Mouse (Mus musculus): Measurements from ENCODE around the gene Hist2h2aa2. TPM values are rescaled to one million over a fixed set of nuclear protein-coding genes. Genes with fewer than 3 reads are reported as not detected.
"Not testable (repeated sequence)": the region's sequence is repeated elsewhere in the genome, so short reads cannot be mapped to it uniquely, and the experiment has no call there.

The Hist2h2aa2 gene
- polyA plus RNA-seq, 1 experiment = 103 TPM

DNA sequence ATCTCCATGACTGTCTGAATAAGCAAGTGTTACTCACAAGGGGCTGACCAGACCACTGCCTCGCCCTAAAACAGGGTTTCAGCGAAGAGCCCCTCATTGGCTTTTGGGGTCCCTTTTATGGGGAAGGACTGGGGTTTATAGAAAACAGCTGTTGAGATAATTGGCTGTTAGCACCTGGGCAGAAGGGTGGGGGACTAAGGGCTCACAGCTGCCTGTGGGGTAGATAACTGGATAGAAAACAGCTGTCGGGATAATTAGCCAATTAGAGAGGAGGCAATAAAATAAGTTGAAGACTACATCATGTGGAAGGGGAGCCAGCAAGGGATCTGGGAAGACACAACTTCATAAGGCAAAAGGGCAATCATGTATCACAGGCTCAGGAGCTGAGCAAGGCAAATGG lies 10.8 kb upstream of the Hist2h2aa2 start:
- no peak overlapping the region for H3K4me3 ChIP-seq
- H3K4me2 ChIP-seq (ENCODE audit: low read depth) = no peak overlapping the region
- peak in 1 of 3 experiments; percentile 7 for TF ChIP-seq MYOD1 (IDR thresholded peaks at IDR 0.05; ENCODE audit: control insufficient read depth in 1 of 3, insufficient read length in 2 of 3, low read depth in 2 of 3)
- no peak for TF ChIP-seq SRF (IDR thresholded peaks at IDR 0.05; ENCODE audit: control insufficient read depth, insufficient read length, low read depth)
- TF ChIP-seq TCF12 (IDR thresholded peaks at IDR 0.05; ENCODE audit: insufficient read depth, poor library complexity, severe bottlenecking) = peak; percentile 19
- H3K79me2 ChIP-seq (ENCODE audit: control insufficient read depth, insufficient read depth) = peaks cover 5% of the 10 kb centered on the region
- H3K27me3 ChIP-seq (ENCODE audit: control insufficient read depth, insufficient read depth, insufficient read length) = no peaks in the 10 kb centered on the region
- no peaks in the 10 kb centered on the region for H3K36me3 ChIP-seq (ENCODE audit: control insufficient read depth, insufficient read depth)
- H3ac ChIP-seq (ENCODE audit: control insufficient read depth, insufficient read length) = no peak overlapping the region

- Histone ChIP-seq H3K27me3 (ENCODE audit: control insufficient read depth, insufficient read depth, insufficient read length) (no peaks in the 10 kb centered on the region), H3K4me3 (peak overlapping the region; percentile 35), H3K36me3 (ENCODE audit: control insufficient read depth, insufficient read depth) (no peaks in the 10 kb centered on the region), H3ac (ENCODE audit: control insufficient read depth, insufficient read length) (no peak overlapping the region), H3K79me2 (ENCODE audit: control insufficient read depth, insufficient read depth) (peaks cover 5% of the 10 kb centered on the region), H3K4me2 (ENCODE audit: low read depth) (peak overlapping the region; percentile 74)
- TF ChIP-seq REST (IDR thresholded peaks at IDR 0.05; ENCODE audit: insufficient read depth, insufficient read length) (no peak), MYOD1 (IDR thresholded peaks at IDR 0.05; ENCODE audit: control insufficient read depth in 1 of 3, insufficient read length in 2 of 3, low read depth in 2 of 3) (no peak), TCF3 (IDR thresholded peaks at IDR 0.05; ENCODE audit: insufficient read length, low read depth) (no peak), MYOG (IDR thresholded peaks at IDR 0.05; ENCODE audit: control insufficient read depth in 1 of 3, insufficient read depth in 1 of 3, insufficient read length in 2 of 3, low read depth in 2 of 3) (no peak), MAX (IDR thresholded peaks at IDR 0.05; ENCODE audit: low read depth) (no peak), POLR2A (IDR thresholded peaks at IDR 0.05; ENCODE audit: insufficient read length, low read depth) (no peak), E2F4 (IDR thresholded peaks at IDR 0.05; ENCODE audit: insufficient read depth) (no peak), TCF12 (IDR thresholded peaks at IDR 0.05; ENCODE audit: insufficient read depth, poor library complexity, severe bottlenecking) (no peak)
Observed at GRCm38 (mm10) chr3:96249034-96249345, 8.9 kb upstream of the Hist2h2aa2 start.

GRCm38 (mm10) chr3:96248141-96249033 lies 8.3 kb upstream of the Hist2h2aa2 start:
- Histone ChIP-seq H3K4me2 (ENCODE audit: low read depth) (peak overlapping the region; percentile 74), H3K27me3 (ENCODE audit: control insufficient read depth, insufficient read depth, insufficient read length) (no peaks in the 10 kb centered on the region), H3K4me3 (peak overlapping the region; percentile 35), H3ac (ENCODE audit: control insufficient read depth, insufficient read length) (no peak overlapping the region), H3K36me3 (ENCODE audit: control insufficient read depth, insufficient read depth) (no peaks in the 10 kb centered on the region), H3K79me2 (ENCODE audit: control insufficient read depth, insufficient read depth) (peaks cover 5% of the 10 kb centered on the region)
- no peak for TF ChIP-seq USF1 (IDR thresholded peaks at IDR 0.05; ENCODE audit: low read depth)
- TF ChIP-seq MAX (IDR thresholded peaks at IDR 0.05; ENCODE audit: low read depth) = no peak
- TF ChIP-seq TCF12 (IDR thresholded peaks at IDR 0.05; ENCODE audit: insufficient read depth, poor library complexity, severe bottlenecking) = no peak
- no peak for TF ChIP-seq MYOG (IDR thresholded peaks at IDR 0.05; ENCODE audit: control insufficient read depth in 1 of 3, insufficient read depth in 1 of 3, insufficient read length in 2 of 3, low read depth in 2 of 3)
- TF ChIP-seq CEBPB (IDR thresholded peaks at IDR 0.05; ENCODE audit: insufficient read depth, poor library complexity, severe bottlenecking) = no peak
- peak; percentile 28 for TF ChIP-seq POLR2AphosphoS2 (IDR thresholded peaks at IDR 0.05; ENCODE audit: insufficient read length, low read depth)

DNA sequence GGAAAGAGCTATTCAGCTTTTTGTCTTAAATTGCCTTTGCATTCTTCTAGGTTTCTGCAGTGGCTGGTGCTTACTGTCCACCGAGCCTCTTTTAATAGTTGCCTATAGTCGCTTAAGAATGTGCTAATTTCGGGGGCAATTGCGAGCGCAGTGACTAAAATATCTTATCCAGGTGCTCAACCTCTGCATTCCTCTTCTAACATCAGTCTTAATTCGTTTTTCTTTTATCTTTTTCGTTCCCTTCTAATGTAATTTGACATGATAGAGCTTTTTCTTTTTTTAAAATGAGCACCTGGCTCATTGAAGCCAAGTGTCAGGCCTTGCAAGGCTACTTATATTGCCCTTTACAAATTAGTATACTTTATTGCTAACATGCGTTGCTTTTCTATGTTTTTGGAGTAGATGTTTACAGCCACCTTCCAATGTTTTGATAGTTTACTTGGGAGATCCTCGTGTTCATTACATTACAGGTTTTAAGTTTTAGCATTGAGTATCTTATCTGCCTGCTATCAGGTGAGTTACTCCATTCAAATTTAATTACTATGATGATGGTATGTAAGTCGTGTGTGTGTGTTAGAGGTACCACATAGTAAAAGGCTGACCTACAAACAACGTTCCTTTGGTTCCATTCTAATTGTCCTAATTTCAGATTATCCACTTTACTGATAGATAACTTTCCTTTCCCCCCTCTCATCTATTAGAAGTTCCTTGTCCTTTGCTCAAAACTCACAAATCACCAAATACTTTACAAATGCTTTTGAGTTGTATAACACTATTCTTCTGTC lies 7.5 kb upstream of the Hist2h2aa2 start:
- TF ChIP-seq CEBPB (IDR thresholded peaks at IDR 0.05; ENCODE audit: insufficient read depth, poor library complexity, severe bottlenecking) (no peak), TCF3 (IDR thresholded peaks at IDR 0.05; ENCODE audit: insufficient read length, low read depth) (no peak), POLR2A (IDR thresholded peaks at IDR 0.05; ENCODE audit: insufficient read length, low read depth) (peak; percentile 26), TCF12 (IDR thresholded peaks at IDR 0.05; ENCODE audit: insufficient read depth, poor library complexity, severe bottlenecking) (no peak), USF1 (IDR thresholded peaks at IDR 0.05; ENCODE audit: low read depth) (no peak), MYOD1 (IDR thresholded peaks at IDR 0.05; ENCODE audit: control insufficient read depth in 1 of 3, insufficient read length in 2 of 3, low read depth in 2 of 3) (no peak)
- Histone ChIP-seq H3K4me3 (peak overlapping the region; percentile 35), H3K79me2 (ENCODE audit: control insufficient read depth, insufficient read depth) (peaks cover 5% of the 10 kb centered on the region), H3ac (ENCODE audit: control insufficient read depth, insufficient read length) (no peak overlapping the region), H3K36me3 (ENCODE audit: control insufficient read depth, insufficient read depth) (no peaks in the 10 kb centered on the region), H3K27me3 (ENCODE audit: control insufficient read depth, insufficient read depth, insufficient read length) (no peaks in the 10 kb centered on the region), H3K4me2 (ENCODE audit: low read depth) (peak overlapping the region; percentile 74)

GRCm38 (mm10) chr3:96246427-96246856 lies 6.4 kb upstream of the Hist2h2aa2 start, which contains the start of gene Hist2h3c1:
Hist2h3c1 (plus strand) TSS chr3:96246685.
- H3K36me3 ChIP-seq (ENCODE audit: control insufficient read depth, insufficient read depth); H3K79me2 ChIP-seq (ENCODE audit: control insufficient read depth, insufficient read depth); H3K27me3 ChIP-seq (ENCODE audit: control insufficient read depth, insufficient read depth, insufficient read length): not testable (repeated sequence)
- Histone ChIP-seq H3K4me2 (ENCODE audit: low read depth) (peak within 1 kb of the TSS; percentile 74), H3K4me3 (peak within 1 kb of the TSS; percentile 35), H3ac (ENCODE audit: control insufficient read depth, insufficient read length) (peak within 1 kb of the TSS; percentile 87)

GRCm38 (mm10) chr3:96246018-96246417 lies 5.9 kb upstream of the Hist2h2aa2 start:
- H3ac ChIP-seq (ENCODE audit: control insufficient read depth, insufficient read length); H3K4me2 ChIP-seq (ENCODE audit: low read depth); H3K27me3 ChIP-seq (ENCODE audit: control insufficient read depth, insufficient read depth, insufficient read length); H3K36me3 ChIP-seq (ENCODE audit: control insufficient read depth, insufficient read depth); H3K79me2 ChIP-seq (ENCODE audit: control insufficient read depth, insufficient read depth); H3K4me3 ChIP-seq: not testable (repeated sequence)

All from myocyte (in vitro differentiated cells).